Mouse (Mus musculus) MEL (cell line): ENCODE data around the gene Zbtb1. TPM values are rescaled to one million over a fixed set of nuclear protein-coding genes. Genes with fewer than 3 reads are reported as not detected.

Source experiments
- DNase-seq: peaks from one replicate; pipeline ENCODE4 v3.0.0; 2011; ENCODE audit warnings: low read depth, low spot score
- H3K27ac ChIP-seq: 2 replicates; pipeline ENCODE4 v1.5.1; 2012; ENCODE audit warnings: low read depth, mild to moderate bottlenecking, control low read depth, low read length, moderate library complexity; ENCODE audit not compliant: control insufficient read depth
- H3K27me3 ChIP-seq, 2 experiments: fragments of 150-350 bp in 1 of 2; sonication (generic) in 1 of 2; 2 replicates each; pipeline ENCODE4 v1.6.1; 2012; ENCODE audit warnings: low read length in 2 of 2, mild to moderate bottlenecking in 2 of 2, improper control_type of control experiment in 1 of 2, moderate library complexity in 1 of 2; ENCODE audit not compliant: insufficient read depth in 2 of 2, control insufficient read depth in 1 of 2
- H3K36me3 ChIP-seq, 2 experiments: 2 replicates each; pipeline ENCODE4 v1.6.1; 2012 to 2014; ENCODE audit warnings: low read length in 2 of 2, improper control_type of control experiment in 1 of 2, inconsistent platforms in 1 of 2, mild to moderate bottlenecking in 1 of 2; ENCODE audit not compliant: insufficient read depth in 2 of 2, control insufficient read depth in 1 of 2
- H3K4me1 ChIP-seq, 2 experiments: fragments of 150-350 bp in 1 of 2; sonication (generic) in 1 of 2; 2 replicates each; pipeline ENCODE4 v1.6.1; 2012; ENCODE audit warnings: low read length in 2 of 2, improper control_type of control experiment in 1 of 2, mild to moderate bottlenecking in 1 of 2; ENCODE audit not compliant: insufficient read depth in 2 of 2, control insufficient read depth in 1 of 2
- H3K4me3 ChIP-seq, 2 experiments: fragments of 150-350 bp in 1 of 2; sonication (generic) in 1 of 2; 2 replicates each; pipeline ENCODE4 v1.5.1; 2012; ENCODE audit warnings: low read depth in 2 of 2, low read length in 2 of 2, mild to moderate bottlenecking in 2 of 2, moderate library complexity in 2 of 2, control low read depth in 1 of 2, improper control_type of control experiment in 1 of 2; ENCODE audit not compliant: control insufficient read depth in 1 of 2, insufficient read depth in 1 of 2
- H3K79me2 ChIP-seq: 2 replicates; pipeline ENCODE4 v1.6.1; 2012; ENCODE audit warnings: mild to moderate bottlenecking, low read length, moderate library complexity; ENCODE audit not compliant: control insufficient read depth, poor library complexity, insufficient read depth
- H3K9ac ChIP-seq: 2 replicates; pipeline ENCODE4 v1.6.1; 2012; ENCODE audit warnings: low read depth, mild to moderate bottlenecking, control low read depth, low read length, moderate library complexity; ENCODE audit not compliant: control insufficient read depth, poor library complexity, severe bottlenecking
- H3K9me3 ChIP-seq: fragments of 150-350 bp; sonication (generic); replicated peaks from 2 replicates; pipeline ENCODE4 v1.6.1; 2012; ENCODE audit warnings: mild to moderate bottlenecking, low read length, improper control_type of control experiment, moderate library complexity; ENCODE audit not compliant: insufficient read depth
- BHLHE40 ChIP-seq: IDR thresholded peaks from 2 replicates; pipeline ENCODE4 v1.6.1; 2012; ENCODE audit warnings: low read depth, mild to moderate bottlenecking, inconsistent platforms, low read length, improper control_type of control experiment, borderline replicate concordance
- CHD1 ChIP-seq: IDR thresholded peaks from 2 replicates; pipeline ENCODE4 v1.6.1; 2012; ENCODE audit warnings: low read depth, mild to moderate bottlenecking, inconsistent platforms, low read length, improper control_type of control experiment
- CHD2 ChIP-seq: IDR thresholded peaks from 2 replicates; pipeline ENCODE4 v1.6.1; 2011; ENCODE audit warnings: low read length, improper control_type of control experiment
- E2F4 ChIP-seq: IDR thresholded peaks from 2 replicates; pipeline ENCODE4 v1.6.1; 2011; ENCODE audit warnings: low read depth, low read length, improper control_type of control experiment, borderline replicate concordance
- ELF1 ChIP-seq: IDR thresholded peaks from 2 replicates; pipeline ENCODE4 v1.6.1; 2014; ENCODE audit warnings: low read depth, mild to moderate bottlenecking, inconsistent platforms, low read length, improper control_type of control experiment, moderate library complexity
- EP300 ChIP-seq, 2 experiments: IDR thresholded peaks; 2 replicates each; pipeline ENCODE4 v1.6.1; 2011; ENCODE audit warnings: improper control_type of control experiment in 2 of 2, low read length in 2 of 2, low read depth in 1 of 2, mild to moderate bottlenecking in 1 of 2
- ETS1 ChIP-seq: IDR thresholded peaks from 2 replicates; pipeline ENCODE4 v1.6.1; 2012; ENCODE audit warnings: low read depth, mild to moderate bottlenecking, inconsistent platforms, low read length, improper control_type of control experiment, moderate library complexity
- GABPA ChIP-seq: IDR thresholded peaks from 2 replicates; pipeline ENCODE4 v1.6.1; 2012; ENCODE audit warnings: low read depth, mild to moderate bottlenecking, inconsistent platforms, low read length, improper control_type of control experiment, moderate library complexity
- GATA1 ChIP-seq: IDR thresholded peaks from 2 replicates; pipeline ENCODE4 v1.6.1; 2011; ENCODE audit warnings: low read depth, low read length, improper control_type of control experiment
- HCFC1 ChIP-seq: IDR thresholded peaks from 2 replicates; pipeline ENCODE4 v1.6.1; 2012; ENCODE audit warnings: low read depth, mild to moderate bottlenecking, inconsistent platforms, low read length, improper control_type of control experiment, moderate library complexity
- JUND ChIP-seq: IDR thresholded peaks from 2 replicates; pipeline ENCODE4 v1.6.1; 2011; ENCODE audit warnings: low read depth, mild to moderate bottlenecking, improper control_type of control experiment, low read length
- MAFK ChIP-seq: IDR thresholded peaks from 2 replicates; pipeline ENCODE4 v1.6.1; 2011; ENCODE audit warnings: low read depth, mild to moderate bottlenecking, low read length, improper control_type of control experiment, borderline replicate concordance
- MAX ChIP-seq: IDR thresholded peaks from 2 replicates; pipeline ENCODE4 v1.6.1; 2011; ENCODE audit warnings: low read length, improper control_type of control experiment
- MAZ ChIP-seq: IDR thresholded peaks from 2 replicates; pipeline ENCODE4 v1.6.1; 2012; ENCODE audit warnings: low read depth, mild to moderate bottlenecking, inconsistent platforms, low read length, improper control_type of control experiment
- MEF2A ChIP-seq: IDR thresholded peaks from 2 replicates; pipeline ENCODE4 v1.6.1; 2014; ENCODE audit warnings: low read depth, mild to moderate bottlenecking, inconsistent platforms, low read length, improper control_type of control experiment; ENCODE audit not compliant: poor library complexity, insufficient replicate concordance, severe bottlenecking; ENCODE audit errors: extremely low read depth
- MXI1 ChIP-seq: IDR thresholded peaks from 2 replicates; pipeline ENCODE4 v1.6.1; 2011; ENCODE audit warnings: mild to moderate bottlenecking, low read depth, low read length, improper control_type of control experiment
- MYC ChIP-seq: IDR thresholded peaks from 2 replicates; pipeline ENCODE4 v1.6.1; 2011; ENCODE audit warnings: low read depth, mild to moderate bottlenecking, low read length, improper control_type of control experiment, moderate library complexity
- NRF1 ChIP-seq: IDR thresholded peaks from 2 replicates; pipeline ENCODE4 v1.6.1; 2014; ENCODE audit warnings: low read depth, mild to moderate bottlenecking, inconsistent platforms, low read length, improper control_type of control experiment, moderate library complexity; ENCODE audit not compliant: poor library complexity, insufficient read depth, severe bottlenecking
- POLR2A ChIP-seq, 2 experiments: IDR thresholded peaks; 2 replicates each; pipeline ENCODE4 v1.6.1; 2011 to 2012; ENCODE audit warnings: low read length in 2 of 2, mild to moderate bottlenecking in 2 of 2, control low read depth in 1 of 2, improper control_type of control experiment in 1 of 2, low read depth in 1 of 2, moderate library complexity in 1 of 2; ENCODE audit not compliant: control insufficient read depth in 1 of 2, insufficient read depth in 1 of 2, poor library complexity in 1 of 2
- POLR2AphosphoS2 ChIP-seq: IDR thresholded peaks from 2 replicates; pipeline ENCODE4 v1.6.1; 2011; ENCODE audit warnings: low read length, improper control_type of control experiment
- POLR2AphosphoS5 ChIP-seq: IDR thresholded peaks from 2 replicates; pipeline ENCODE4 v1.6.1; 2012; ENCODE audit warnings: low read depth, borderline replicate concordance, mild to moderate bottlenecking, inconsistent platforms, low read length, moderate library complexity, mixed read lengths
- RAD21 ChIP-seq: IDR thresholded peaks from 2 replicates; pipeline ENCODE4 v1.6.1; 2011; ENCODE audit warnings: mild to moderate bottlenecking, low read depth, low read length, improper control_type of control experiment
- RCOR1 ChIP-seq: IDR thresholded peaks from 2 replicates; pipeline ENCODE4 v1.6.1; 2012; ENCODE audit warnings: low read depth, mild to moderate bottlenecking, inconsistent platforms, low read length, improper control_type of control experiment
- SIN3A ChIP-seq: IDR thresholded peaks from 2 replicates; pipeline ENCODE4 v1.6.1; 2012; ENCODE audit warnings: low read length, improper control_type of control experiment, inconsistent platforms
- SMC3 ChIP-seq: IDR thresholded peaks from 2 replicates; pipeline ENCODE4 v1.6.1; 2011; ENCODE audit warnings: low read depth, low read length, improper control_type of control experiment
- TAL1 ChIP-seq: IDR thresholded peaks from 2 replicates; pipeline ENCODE4 v1.6.1; 2012; ENCODE audit warnings: mild to moderate bottlenecking, inconsistent platforms, low read length, moderate library complexity, mixed read lengths
- TBP ChIP-seq: IDR thresholded peaks from 2 replicates; pipeline ENCODE4 v1.8.0; 2011; ENCODE audit warnings: low read depth, low read length, improper control_type of control experiment
- TCF12 ChIP-seq: IDR thresholded peaks from 2 replicates; pipeline ENCODE4 v1.6.1; 2014; ENCODE audit warnings: low read depth, mild to moderate bottlenecking, inconsistent platforms, low read length, improper control_type of control experiment, moderate library complexity
- UBTF ChIP-seq: IDR thresholded peaks from 2 replicates; pipeline ENCODE4 v1.6.1; 2012; ENCODE audit warnings: low read depth, mild to moderate bottlenecking, inconsistent platforms, low read length, improper control_type of control experiment, moderate library complexity, borderline replicate concordance; ENCODE audit not compliant: insufficient read depth
- USF2 ChIP-seq, 2 experiments: IDR thresholded peaks; 2 replicates each; pipeline ENCODE4 v1.6.1; 2011 to 2012; ENCODE audit warnings: improper control_type of control experiment in 2 of 2, low read length in 2 of 2, borderline replicate concordance in 1 of 2, inconsistent platforms in 1 of 2, low read depth in 1 of 2, mild to moderate bottlenecking in 1 of 2; ENCODE audit not compliant: insufficient read depth in 1 of 2
- ZC3H11A ChIP-seq: IDR thresholded peaks from 2 replicates; pipeline ENCODE4 v1.6.1; 2012; ENCODE audit warnings: low read depth, mild to moderate bottlenecking, inconsistent platforms, low read length, improper control_type of control experiment
- ZKSCAN1 ChIP-seq: IDR thresholded peaks from 2 replicates; pipeline ENCODE4 v1.6.1; 2012; ENCODE audit warnings: low read depth, mild to moderate bottlenecking, inconsistent platforms, low read length, improper control_type of control experiment, moderate library complexity
- ZMIZ1 ChIP-seq: IDR thresholded peaks from 2 replicates; pipeline ENCODE4 v1.6.1; 2012; ENCODE audit warnings: low read depth, mild to moderate bottlenecking, inconsistent platforms, low read length, improper control_type of control experiment, moderate library complexity
- polyA plus RNA-seq, 2 experiments: library from polyadenylated mRNA; stranded (reverse) in 1 of 2; unstranded in 1 of 2; fragments of >175 nt in 1 of 2; fragments of >200 nt in 1 of 2; gene quantifications; 2 replicates each; pipeline versions ENCODE4 v1.2.1 to v1.2.4; 2012; ENCODE audit warnings: low replicate concordance in 2 of 2, low read depth in 1 of 2; ENCODE audit not compliant: insufficient read length in 2 of 2, insufficient read depth in 1 of 2, missing spikeins in 1 of 2
- total RNA-seq: library from RNA; depleted of rRNA; stranded (reverse); fragments of 300-350 nt; gene quantifications from 2 replicates; pipeline ENCODE4 v1.2.3, GENCODE M21; 2012

Zbtb1 gene
- total and polyA plus RNA-seq, 3 experiments = 5.1 to 7.0 TPM; not detected in 1

DNA sequence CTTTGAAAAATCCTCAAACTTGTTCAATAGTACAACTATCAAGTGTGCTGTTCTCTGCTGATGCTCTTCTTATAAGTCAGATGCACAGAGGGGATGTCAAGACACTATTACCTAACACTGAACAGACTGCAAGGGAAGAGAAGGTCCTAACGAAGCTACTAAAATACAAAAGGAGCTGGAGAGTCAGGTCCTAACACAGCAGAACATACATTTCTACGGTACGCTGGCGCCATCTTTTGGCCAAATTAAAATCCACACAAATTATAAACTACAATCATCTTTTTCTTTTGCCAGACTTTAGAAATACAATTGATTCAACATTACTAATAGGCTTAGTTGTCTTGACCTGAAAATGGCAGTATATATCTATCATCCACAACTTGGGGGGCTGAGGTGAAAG, 29.0 kb upstream of the Zbtb1 start (continued):
- TF ChIP-seq ZMIZ1 (no peak), BHLHE40 (no peak), ELF1 (no peak), NRF1 (no peak), MXI1 (no peak), SIN3A (peak; percentile 29; the same call in 1 of the 2 replicates)

DNA sequence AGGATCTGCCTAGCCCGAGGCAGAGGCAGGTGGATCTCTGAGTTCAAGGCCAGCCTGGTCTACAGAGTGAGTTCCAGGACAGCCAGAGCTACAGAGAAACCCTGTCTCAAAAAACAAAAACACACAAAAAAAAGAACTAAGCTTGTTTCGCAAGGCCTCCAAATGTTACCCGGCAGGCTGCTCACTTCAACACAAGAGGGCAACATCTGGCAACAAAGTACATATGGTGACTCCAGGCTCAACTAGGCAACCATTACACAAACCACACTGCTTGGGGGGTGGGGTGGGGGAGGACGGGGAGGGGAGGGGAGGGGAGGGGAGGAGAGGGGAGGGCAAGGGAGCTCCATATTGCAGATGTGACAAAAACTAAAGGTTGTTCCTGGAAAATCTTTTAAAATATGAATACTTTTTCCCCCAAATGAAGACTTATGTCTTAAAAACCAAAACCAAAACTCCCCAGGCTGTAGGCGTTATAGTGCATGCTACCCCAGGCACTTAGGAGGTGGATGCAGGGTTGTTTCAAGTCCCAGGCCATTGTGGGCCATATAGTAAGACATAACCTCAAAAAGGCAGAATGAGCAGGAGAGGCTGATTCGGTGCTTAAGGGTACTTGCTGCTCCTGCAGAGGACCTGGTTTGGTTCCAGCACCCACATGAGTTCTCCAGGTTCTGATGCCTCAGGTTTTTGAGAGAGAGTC, 24.2 kb upstream of the Zbtb1 start:
- H3K9me3 ChIP-seq = no peaks in the 10 kb centered on the region
- no peaks in the 10 kb centered on the region for H3K4me1 ChIP-seq
- no peak overlapping the region for H3K9ac ChIP-seq
- DNase-seq = no peak
- H3K4me3 ChIP-seq = no peak overlapping the region
- no peaks in the 10 kb centered on the region for H3K27me3 ChIP-seq
- peaks cover 1 to 5% of the 10 kb centered on the region in 2 experiments for H3K36me3 ChIP-seq
- no peak overlapping the region for H3K27ac ChIP-seq
- no peaks in the 10 kb centered on the region for H3K79me2 ChIP-seq
- no peak for TF ChIP-seq UBTF
- TF ChIP-seq CHD1 = no peak
- TF ChIP-seq POLR2A (IDR thresholded peaks at IDR 0.05; ENCODE audit: control insufficient read depth in 1 of 2, insufficient read depth in 1 of 2, low read depth in 1 of 2, low read length in 2 of 2, poor library complexity in 1 of 2) = no peak
- no peak for TF ChIP-seq E2F4
- no peak for TF ChIP-seq MXI1
- TF ChIP-seq POLR2AphosphoS2 = no peak
- TF ChIP-seq HCFC1 = no peak
- TF ChIP-seq RAD21 = peak; percentile 38
- peak; percentile 53 for TF ChIP-seq SMC3
- TF ChIP-seq ZMIZ1 = no peak
- TF ChIP-seq MAFK = no peak
- TF ChIP-seq USF2 (IDR thresholded peaks at IDR 0.05; ENCODE audit: borderline replicate concordance in 1 of 2, insufficient read depth in 1 of 2, low read depth in 1 of 2, low read length in 2 of 2) = no peak
- TF ChIP-seq MAX = no peak
- TF ChIP-seq ZC3H11A = peak; percentile 50; the same call in 1 of the 2 replicates
- no peak for TF ChIP-seq MEF2A
- TF ChIP-seq NRF1 = no peak
- no peak for TF ChIP-seq JUND
- TF ChIP-seq CHD2 = no peak
- TF ChIP-seq EP300 (IDR thresholded peaks at IDR 0.05; ENCODE audit: low read depth in 1 of 2, low read length in 2 of 2) = no peak
- no peak for TF ChIP-seq MYC
- no peak for TF ChIP-seq TCF12
- TF ChIP-seq GABPA = no peak
- TF ChIP-seq GATA1 = no peak
- TF ChIP-seq RCOR1 = no peak
- TF ChIP-seq TBP = no peak
- no peak for TF ChIP-seq ELF1
- no peak for TF ChIP-seq MAZ
- no peak for TF ChIP-seq BHLHE40
- no peak for TF ChIP-seq ETS1
- TF ChIP-seq SIN3A = no peak
- no peak for TF ChIP-seq POLR2AphosphoS5
- no peak for TF ChIP-seq ZKSCAN1
- TF ChIP-seq TAL1 = no peak
